Mouse (Mus musculus) hindbrain, embryonic 12.5 days (tissue): ENCODE data around the gene Izumo4. TPM values are rescaled to one million over a fixed set of nuclear protein-coding genes. Genes with fewer than 3 reads are reported as not detected.
A peak's percentile ranks its signal among the peaks of the same experiment; 100 is the strongest.

Experiments
- ATAC-seq: fragments of 200-750 bp; cut with Nextera tagmentation; 2 replicates; pipeline ENCODE4 v1.8.0; 2017; ENCODE audit warnings: moderate TSS enrichment; ENCODE audit not compliant: low FRiP score
- H3K27ac ChIP-seq: fragments of 300-500 bp; sonication (generic); 2 replicates; pipeline ENCODE4 v1.5.1; 2016; ENCODE audit warnings: mild to moderate bottlenecking
- H3K27me3 ChIP-seq: fragments of 300-500 bp; sonication (generic); 2 replicates; pipeline ENCODE4 v1.6.1; 2016; ENCODE audit warnings: mild to moderate bottlenecking
- H3K36me3 ChIP-seq: fragments of 300-500 bp; sonication (generic); 2 replicates; pipeline ENCODE4 v1.6.1; 2016; ENCODE audit warnings: mild to moderate bottlenecking
- H3K4me1 ChIP-seq: fragments of 300-500 bp; sonication (generic); 2 replicates; pipeline ENCODE4 v1.6.1; 2016
- H3K4me2 ChIP-seq: fragments of 300-500 bp; sonication (generic); replicated peaks from 2 replicates; pipeline ENCODE4 v1.6.1; 2016; ENCODE audit warnings: mild to moderate bottlenecking
- H3K4me3 ChIP-seq: fragments of 300-500 bp; sonication (generic); 2 replicates; pipeline ENCODE4 v1.5.1; 2016; ENCODE audit warnings: mild to moderate bottlenecking
- H3K9ac ChIP-seq: fragments of 300-500 bp; sonication (generic); 2 replicates; pipeline ENCODE4 v1.6.1; 2016; ENCODE audit warnings: mild to moderate bottlenecking, moderate library complexity
- H3K9me3 ChIP-seq: fragments of 300-500 bp; sonication (generic); replicated peaks from 2 replicates; pipeline ENCODE4 v1.6.1; 2016; ENCODE audit warnings: mild to moderate bottlenecking
- WGBS: fragments of 180-500 bp; shearing (Covaris S2); methylation state at CpG from one replicate; pipeline ENCODE4 v1.1.7; 2016; 5-methylcytosine and 5-hydroxymethylcytosine counted together
- polyA plus RNA-seq: library from polyadenylated mRNA; unstranded; fragments of >200 nt; fragmentation: Nextera tagmentation; extraction: Ambion mirVana; gene quantifications from 2 replicates; pipeline ENCODE4 v1.2.1, GENCODE M21; 2016

Gene Izumo4
- polyA plus RNA-seq, 1 experiment from 2014 or later = 27.1 TPM

DNA sequence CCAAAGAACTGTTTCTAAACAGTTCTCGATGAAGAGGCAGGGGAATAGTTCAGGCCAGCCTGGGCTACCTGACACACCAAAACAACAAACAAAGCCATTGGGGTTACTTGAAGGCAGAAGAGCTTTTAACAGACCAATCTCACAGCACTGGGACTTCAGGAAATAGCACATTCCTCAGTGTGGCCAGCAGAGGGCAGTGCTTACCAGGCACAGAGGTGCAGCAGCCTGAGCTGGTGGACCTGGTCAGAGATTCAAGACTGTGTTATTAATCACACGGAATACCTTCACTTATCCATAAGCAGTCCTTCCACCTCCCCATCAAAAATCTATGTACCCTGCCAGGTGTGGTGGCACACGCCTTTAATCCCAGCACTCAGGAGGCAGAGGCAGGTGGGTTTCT, 45.4 kb downstream of the Izumo4 start:
- 14% methylated on average over 3 of the region's 3 CpGs for WGBS

DNA sequence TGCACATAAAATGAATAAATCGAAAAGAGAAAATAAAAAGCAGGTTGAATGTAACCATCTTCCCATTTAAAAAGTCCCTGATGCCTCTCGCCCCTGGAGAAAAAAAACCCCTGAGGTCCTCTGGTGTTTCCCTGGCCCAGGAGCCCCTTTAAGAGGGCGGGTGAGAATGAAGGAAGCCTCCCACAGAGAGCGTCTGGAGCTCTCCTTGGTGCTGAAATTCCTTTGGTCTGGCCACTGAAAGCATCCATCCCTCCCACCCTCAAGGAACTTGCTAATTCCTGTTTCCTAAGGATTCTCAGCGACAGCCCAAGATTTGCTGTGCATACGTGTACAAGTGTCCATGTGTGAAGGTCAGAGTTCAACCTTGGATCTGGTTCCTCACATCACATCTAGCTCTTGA, 46.6 kb downstream of the Izumo4 start:
- WGBS = 10% methylated on average over 6 of the region's 6 CpGs
- H3K9ac ChIP-seq = no peak overlapping the region
- H3K4me3 ChIP-seq = no peak overlapping the region
- ATAC-seq = no peak
- H3K4me2 ChIP-seq = no peak overlapping the region
- H3K27ac ChIP-seq = no peak overlapping the region
- no peaks in the 10 kb centered on the region for H3K36me3 ChIP-seq
- H3K4me1 ChIP-seq = peaks cover 8% of the 10 kb centered on the region
- no peaks in the 10 kb centered on the region; the same call in 1 of the 2 replicates for H3K27me3 ChIP-seq
- H3K9me3 ChIP-seq = no peaks in the 10 kb centered on the region

More for the DNA sequence above, 45.4 kb downstream of the Izumo4 start:
- no peak for ATAC-seq
- Histone ChIP-seq H3K9ac (no peak overlapping the region), H3K36me3 (no peaks in the 10 kb centered on the region), H3K4me2 (no peak overlapping the region), H3K4me1 (peaks cover 9% of the 10 kb centered on the region), H3K9me3 (no peaks in the 10 kb centered on the region), H3K4me3 (no peak overlapping the region), H3K27me3 (no peaks in the 10 kb centered on the region; the same call in 1 of the 2 replicates), H3K27ac (no peak overlapping the region)

DNA sequence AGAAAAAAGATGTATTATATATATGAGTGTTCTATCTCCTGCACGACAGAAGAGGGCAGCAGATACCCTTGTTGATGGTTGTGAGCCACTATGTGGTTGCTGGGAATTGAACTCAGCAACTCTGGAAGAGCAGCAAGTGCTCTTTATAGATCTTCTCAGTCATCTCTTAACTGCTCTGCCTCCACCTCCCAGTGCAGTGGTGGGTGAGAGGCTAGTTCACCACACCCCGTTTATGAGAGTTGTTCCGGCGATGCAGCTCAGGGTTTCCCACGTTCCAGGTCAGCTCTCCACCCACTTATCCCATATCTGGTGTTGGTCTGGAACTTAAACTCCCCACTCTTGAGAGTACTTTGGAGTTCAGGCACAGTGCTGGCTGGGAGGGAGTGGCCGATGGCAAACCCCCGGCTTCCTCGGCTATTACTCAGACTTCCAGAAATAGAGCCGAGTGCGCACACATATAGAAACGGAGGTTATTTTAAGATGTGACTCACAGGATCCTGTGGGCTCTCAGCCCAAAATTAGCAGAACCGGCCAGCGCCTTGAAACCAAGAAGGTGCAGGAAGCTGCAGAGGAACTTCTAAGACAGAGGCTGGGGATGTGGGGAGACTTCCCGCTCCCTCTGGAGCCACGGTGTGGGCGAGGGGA, 49.3 kb downstream of the Izumo4 start:
- H3K9ac ChIP-seq = no peak overlapping the region
- H3K4me3 ChIP-seq = no peak overlapping the region
- H3K4me1 ChIP-seq = peaks cover 15% of the 10 kb centered on the region
- no peak overlapping the region for H3K27ac ChIP-seq
- no peaks in the 10 kb centered on the region; the same call in 1 of the 2 replicates for H3K27me3 ChIP-seq
- no peaks in the 10 kb centered on the region for H3K9me3 ChIP-seq
- no peak for ATAC-seq
- no peaks in the 10 kb centered on the region for H3K36me3 ChIP-seq
- peak overlapping the region; percentile 38 for H3K4me2 ChIP-seq
- 18% methylated on average over 16 of the region's 16 CpGs for WGBS

DNA sequence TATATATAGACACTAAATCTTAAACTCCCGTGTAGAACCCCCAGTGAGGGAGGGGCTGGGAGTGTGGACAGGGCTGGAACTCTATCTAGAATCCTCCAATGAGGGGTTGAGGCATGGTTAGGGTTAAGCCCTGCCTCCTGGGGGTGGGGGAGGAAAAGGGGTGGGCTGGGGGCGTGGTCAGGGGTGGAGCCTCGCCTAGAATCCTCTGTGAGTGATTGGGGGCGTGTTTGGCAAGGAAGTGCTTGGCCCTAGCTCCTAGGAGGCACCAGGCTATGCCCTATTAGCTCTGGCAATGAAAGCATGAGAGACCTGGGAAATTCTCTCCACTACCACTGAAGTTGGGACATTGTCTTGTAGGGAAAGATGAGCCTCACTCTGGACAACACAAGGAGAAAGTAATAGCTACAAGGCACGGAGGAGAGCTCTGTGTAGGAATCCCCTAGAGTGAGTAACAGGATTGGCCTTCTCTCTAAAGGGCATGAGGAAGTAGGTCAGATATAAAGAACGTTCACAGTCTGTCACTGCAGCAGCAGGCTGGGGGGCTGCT, 50.2 kb downstream of the Izumo4 start:
- Histone ChIP-seq H3K4me3 (peak overlapping the region; percentile 7; the same call in 1 of the 2 replicates), H3K36me3 (no peaks in the 10 kb centered on the region), H3K4me2 (peak overlapping the region; percentile 38), H3K9ac (no peak overlapping the region), H3K4me1 (peaks cover 23% of the 10 kb centered on the region), H3K27ac (no peak overlapping the region), H3K9me3 (no peaks in the 10 kb centered on the region), H3K27me3 (no peaks in the 10 kb centered on the region; the same call in 1 of the 2 replicates)
- WGBS = 6% methylated on average over 6 of the region's 6 CpGs
- ATAC-seq = peak; percentile 18; the same call in 1 of the 2 replicates

DNA sequence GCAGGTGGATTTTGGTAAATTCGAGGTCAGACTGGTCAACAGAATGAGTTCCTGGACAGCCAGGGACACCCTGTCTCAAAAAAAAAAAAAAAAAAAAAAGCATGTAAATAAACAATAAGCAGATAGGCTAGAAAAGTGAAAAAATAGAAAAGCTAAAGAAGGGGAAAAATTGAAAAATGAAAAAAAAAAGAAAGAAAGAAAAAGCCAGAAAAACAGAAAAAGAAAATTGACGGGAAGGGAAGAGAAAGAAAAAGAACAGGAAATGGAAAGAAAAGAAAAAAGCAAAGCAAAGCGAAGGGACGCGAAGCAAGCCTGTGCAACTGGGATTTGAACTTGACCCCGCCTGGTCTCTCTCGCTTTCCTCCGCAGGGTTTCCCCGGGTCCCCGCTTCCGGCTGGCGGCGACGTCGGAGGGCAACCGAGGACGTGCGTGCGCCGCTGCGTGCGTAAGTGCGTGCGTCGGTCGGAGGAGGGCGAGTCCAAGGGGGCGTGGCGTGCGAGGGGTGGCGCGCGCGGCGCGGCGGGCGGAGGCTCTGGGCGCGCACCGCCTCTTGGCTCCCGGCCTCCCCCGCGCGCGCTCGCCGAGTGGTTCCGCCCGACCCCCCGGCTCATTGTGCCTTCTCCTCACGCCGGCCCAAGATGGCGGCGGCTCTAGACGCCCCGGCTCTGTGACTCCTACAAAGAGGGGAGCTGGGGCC, 52.8 kb downstream of the Izumo4 start, which contains the start of gene Dot1l:
Gene Dot1l, plus strand, starts transcription at position 613 of the 697 bp plus-strand sequence.
- WGBS = 1% methylated on average over 33 of the region's 57 CpGs
- H3K4me3 ChIP-seq = peak within 1 kb of the TSS; percentile 97
- peak within 1 kb of the TSS; percentile 88 for H3K27ac ChIP-seq

More for the DNA sequence above, 52.8 kb downstream of the Izumo4 start, which contains the start of gene Dot1l:
- H3K36me3 ChIP-seq = no peaks in the 10 kb centered on the region
- peak within 1 kb of the TSS; percentile 99 for H3K4me2 ChIP-seq
- peak within 1 kb of the TSS; percentile 99 for H3K9ac ChIP-seq
- no peaks in the 10 kb centered on the region; the same call in 1 of the 2 replicates for H3K27me3 ChIP-seq
- H3K4me1 ChIP-seq = peaks cover 41% of the 10 kb centered on the region
- ATAC-seq = peak; percentile 93
- H3K9me3 ChIP-seq = no peaks in the 10 kb centered on the region

Other genes with a start within 250 kb of the Izumo4 start
- gene Onecut3, start 207.3 kb upstream of the Izumo4 start, polyA plus RNA-seq = 1.7 and 2.3 TPM in 2 replicates
- 0.93 and 1.1 TPM in 2 replicates for gene Atp8b3, start 163.1 kb upstream of the Izumo4 start, polyA plus RNA-seq
- 33.1 and 33.8 TPM in 2 replicates for gene Rexo1, start 140.6 kb upstream of the Izumo4 start, polyA plus RNA-seq
- gene Klf16, start 124.9 kb upstream of the Izumo4 start, polyA plus RNA-seq = 7.1 and 8.1 TPM in 2 replicates
- gene Abhd17a, start 111.8 kb upstream of the Izumo4 start, polyA plus RNA-seq = 112 and 118 TPM in 2 replicates
- gene Scamp4, start 99.3 kb upstream of the Izumo4 start, polyA plus RNA-seq = 60.3 and 69.4 TPM in 2 replicates
- gene Adat3, start 99.3 kb upstream of the Izumo4 start, polyA plus RNA-seq = 4.8 and 5.5 TPM in 2 replicates
- 5.2 and 5.3 TPM in 2 replicates for gene Gm49322, start 96.2 kb upstream of the Izumo4 start, polyA plus RNA-seq
- gene Csnk1g2, start 79.3 kb upstream of the Izumo4 start, polyA plus RNA-seq = 190 and 192 TPM in 2 replicates
- gene Btbd2, start 45.1 kb upstream of the Izumo4 start, polyA plus RNA-seq = 87.8 and 96.4 TPM in 2 replicates
- 88.1 and 90.3 TPM in 2 replicates for gene Mknk2, start 24.1 kb upstream of the Izumo4 start, polyA plus RNA-seq
- 56.5 and 62.9 TPM in 2 replicates for gene Mob3a, start 207 bp upstream of the Izumo4 start, polyA plus RNA-seq
- 101 TPM in 2 replicates for gene Ap3d1, start 40.1 kb downstream of the Izumo4 start, polyA plus RNA-seq
- 25.9 and 27.4 TPM in 2 replicates for gene Dot1l, start 53.0 kb downstream of the Izumo4 start, polyA plus RNA-seq
- gene Sf3a2, start 96.0 kb downstream of the Izumo4 start, polyA plus RNA-seq = 65.3 and 71.8 TPM in 2 replicates
- 139 TPM in 2 replicates for gene Plekhj1, start 96.4 kb downstream of the Izumo4 start, polyA plus RNA-seq
- gene Amh, start 103.1 kb downstream of the Izumo4 start, polyA plus RNA-seq = not detected in 2 replicates
- gene Jsrp1, start 111.3 kb downstream of the Izumo4 start, polyA plus RNA-seq = 0.83 and 1.7 TPM in 2 replicates
- gene Oaz1, start 124.5 kb downstream of the Izumo4 start, polyA plus RNA-seq = 1,255 and 1,389 TPM in 2 replicates
- 0.74 and 0.94 TPM in 2 replicates for gene Lingo3, start 141.9 kb downstream of the Izumo4 start, polyA plus RNA-seq
- 214 and 250 TPM in 2 replicates for gene Lsm7, start 153.0 kb downstream of the Izumo4 start, polyA plus RNA-seq
- gene Sppl2b, start 153.1 kb downstream of the Izumo4 start, polyA plus RNA-seq = 56.6 and 58.8 TPM in 2 replicates
- gene Tmprss9, start 169.7 kb downstream of the Izumo4 start, polyA plus RNA-seq = 0.08 TPM in 2 replicates
- gene Timm13, start 198.8 kb downstream of the Izumo4 start, polyA plus RNA-seq = 271 and 305 TPM in 2 replicates
- 56.8 and 57.9 TPM in 2 replicates for gene Lmnb2, start 216.1 kb downstream of the Izumo4 start, polyA plus RNA-seq
- 11.8 and 15.8 TPM in 2 replicates for gene Gadd45b, start 227.9 kb downstream of the Izumo4 start, polyA plus RNA-seq